Mouse (Mus musculus) kidney, postnatal 10 days (tissue): ENCODE measurements around the gene Dynlt1b.
"Not testable (repeated sequence)": the region's sequence is repeated elsewhere in the genome, so short reads cannot be mapped to it uniquely, and the experiment has no call there.

Source experiments
- DNase-seq: peaks from one replicate; pipeline ENCODE4 v3.0.0; 2021; ENCODE audit warnings: mixed read lengths

The Dynlt1b gene

DNA sequence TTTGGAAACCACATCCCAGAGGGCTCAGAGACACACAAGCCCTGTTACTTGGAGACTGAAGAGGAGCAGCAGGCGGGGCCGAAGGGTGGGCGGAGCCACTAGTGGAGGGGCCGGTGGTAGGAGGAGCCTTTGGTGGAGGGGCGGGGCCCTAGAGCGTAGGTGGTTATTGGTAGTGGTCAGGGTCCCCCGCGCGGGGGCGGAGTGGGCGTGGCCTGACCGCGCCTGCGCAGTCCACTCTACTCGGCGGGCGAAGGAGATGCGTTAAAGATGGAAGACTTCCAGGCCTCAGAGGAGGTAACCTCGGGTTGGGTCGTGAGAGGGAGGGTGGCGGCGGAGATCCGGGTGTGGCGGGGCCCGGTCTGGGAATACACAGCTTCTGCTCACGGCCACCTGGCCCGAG lies at the start of gene Dynlt1b:
Gene Dynlt1b (plus strand): TSS at position 168 of the 400 bp plus-strand sequence.
- peak; percentile 100 for DNase-seq

- DNase-seq = not testable (repeated sequence)
Observed at GRCm38 (mm10) chr17:6380182-6380841, 49.6 kb upstream of the Dynlt1b start.

- not testable (repeated sequence) for DNase-seq
Observed at GRCm38 (mm10) chr17:6381071-6381682, 48.7 kb upstream of the Dynlt1b start.

- not testable (repeated sequence) for DNase-seq
Observed at GRCm38 (mm10) chr17:6386927-6387326, 43.0 kb upstream of the Dynlt1b start.

- DNase-seq = not testable (repeated sequence)
Observed at GRCm38 (mm10) chr17:6387380-6387911, 42.5 kb upstream of the Dynlt1b start.

GRCm38 (mm10) chr17:6389463-6389862 lies 40.4 kb upstream of the Dynlt1b start:
- DNase-seq = not testable (repeated sequence)

DNA sequence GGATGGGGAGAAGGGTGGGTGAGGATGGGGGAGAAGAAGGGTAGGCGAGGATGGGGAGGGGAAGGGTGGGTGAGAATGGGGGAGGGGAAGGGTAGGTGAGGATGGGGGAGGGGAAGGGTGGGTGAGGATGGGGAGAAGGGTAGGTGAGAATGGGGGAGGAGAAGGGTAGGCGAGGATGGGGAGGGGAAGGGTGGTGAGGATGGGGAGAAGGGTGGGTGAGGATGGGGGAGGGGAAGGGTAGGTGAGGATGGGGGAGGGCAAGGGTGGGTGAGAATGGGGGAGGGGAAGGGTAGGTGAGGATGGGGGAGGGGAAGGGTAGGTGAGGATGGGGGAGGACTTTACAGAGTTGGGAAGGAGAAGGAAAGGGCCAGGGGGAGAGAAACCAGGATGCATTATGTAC lies 39.2 kb upstream of the Dynlt1b start:
- not testable (repeated sequence) for DNase-seq

DNA sequence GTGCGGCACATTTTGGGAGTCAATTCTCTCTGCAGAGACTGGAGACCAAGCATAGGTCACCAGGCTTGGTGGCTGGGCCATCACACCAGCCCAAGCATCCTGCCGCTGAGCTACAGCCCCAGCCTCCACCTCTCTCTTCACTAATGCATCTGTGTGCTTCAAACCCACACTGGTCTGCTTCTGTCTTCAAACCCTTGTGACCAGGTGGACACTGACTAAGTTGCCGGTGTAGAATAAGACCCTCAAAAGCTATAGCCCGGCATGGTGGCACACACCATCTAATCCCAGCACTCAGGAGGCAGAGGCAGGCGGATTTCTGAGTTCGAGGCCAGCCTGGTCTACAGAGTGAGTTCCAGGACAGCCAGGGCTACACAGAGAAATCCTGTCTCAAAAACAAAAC lies 38.2 kb upstream of the Dynlt1b start:
- not testable (repeated sequence) for DNase-seq

DNA sequence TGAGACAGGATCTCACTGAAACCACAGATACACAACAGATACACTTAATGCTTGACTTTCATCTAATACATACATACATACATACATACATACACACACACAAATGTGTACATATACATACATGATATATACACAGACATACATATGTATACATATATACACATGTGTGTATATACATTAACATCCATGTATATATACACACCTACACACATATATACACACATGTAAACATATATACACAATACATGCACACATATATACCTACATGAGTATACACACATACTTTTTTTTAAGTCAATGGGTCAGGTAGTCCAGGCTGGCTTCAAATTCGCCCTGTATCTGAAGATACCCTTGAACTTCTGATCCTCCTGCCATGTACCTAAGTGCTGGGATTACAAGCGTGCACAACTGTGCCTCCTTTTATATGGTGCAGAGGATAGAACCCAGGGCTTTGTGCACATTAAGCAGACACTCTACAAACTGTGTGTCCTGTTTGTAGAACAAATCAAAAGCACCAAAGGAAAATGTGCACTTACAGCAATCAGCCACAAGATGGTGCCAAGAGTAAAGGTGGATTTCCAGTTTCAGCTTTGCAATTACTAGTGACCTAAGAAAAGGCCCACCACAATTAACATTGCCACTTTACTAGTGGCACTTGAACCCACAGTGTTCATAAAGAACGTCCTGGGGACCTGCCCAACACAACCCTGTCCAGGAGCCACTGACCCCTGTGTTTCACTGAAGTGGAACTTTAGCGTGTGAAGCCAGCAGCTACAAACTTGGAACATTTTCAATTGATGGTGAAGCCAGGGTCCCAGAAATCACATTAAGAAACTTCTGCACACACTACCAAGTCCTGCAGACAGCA lies 37.2 kb upstream of the Dynlt1b start:
- not testable (repeated sequence) for DNase-seq

- not testable (repeated sequence) for DNase-seq
Observed at GRCm38 (mm10) chr17:6398079-6398478, 31.8 kb upstream of the Dynlt1b start.

- DNase-seq = not testable (repeated sequence)
Observed at GRCm38 (mm10) chr17:6398816-6399215, 31.1 kb upstream of the Dynlt1b start.

- peak; percentile 14 for DNase-seq
Observed at GRCm38 (mm10) chr17:6399281-6400096, 30.4 kb upstream of the Dynlt1b start.

DNA sequence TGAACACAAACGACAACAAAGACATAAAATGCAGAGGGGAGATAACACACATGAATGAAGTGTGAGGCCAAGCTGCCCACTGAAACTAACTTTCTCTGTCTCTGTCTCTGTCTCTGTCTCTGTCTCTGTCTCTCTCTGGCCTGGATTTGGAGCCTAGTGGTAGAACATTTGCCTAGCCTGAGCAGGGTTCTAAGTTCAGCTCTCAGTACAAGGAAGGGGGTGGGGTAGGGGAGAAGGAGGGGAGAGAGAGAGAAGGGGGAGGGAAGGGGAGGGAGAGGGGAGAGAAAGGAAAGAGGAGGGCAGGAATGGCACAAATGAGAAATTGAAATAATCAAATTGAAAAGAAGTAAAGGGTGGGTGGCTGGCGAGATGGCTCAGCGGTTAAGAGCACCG lies 29.8 kb upstream of the Dynlt1b start:
- not testable (repeated sequence) for DNase-seq

DNA sequence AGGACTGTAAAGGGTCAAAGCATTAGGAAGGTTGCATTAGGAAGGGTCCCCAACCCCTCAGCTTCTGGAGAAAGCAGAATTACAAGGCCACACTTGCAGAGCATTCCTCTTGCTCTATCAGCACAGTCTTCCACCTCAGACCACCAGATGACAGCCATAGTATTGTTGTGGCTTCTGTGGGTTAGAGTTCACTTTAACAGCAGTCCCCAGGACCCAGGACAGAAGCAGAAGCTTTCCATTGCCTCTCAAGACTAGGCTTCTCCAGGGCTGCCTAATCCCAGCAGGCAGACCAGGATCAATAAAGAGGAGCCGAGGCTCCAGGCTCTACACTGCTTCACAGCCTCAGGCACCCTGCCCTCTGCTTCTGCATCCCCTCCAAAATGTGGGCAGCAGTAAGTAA lies 25.4 kb upstream of the Dynlt1b start:
- DNase-seq = not testable (repeated sequence)

DNA sequence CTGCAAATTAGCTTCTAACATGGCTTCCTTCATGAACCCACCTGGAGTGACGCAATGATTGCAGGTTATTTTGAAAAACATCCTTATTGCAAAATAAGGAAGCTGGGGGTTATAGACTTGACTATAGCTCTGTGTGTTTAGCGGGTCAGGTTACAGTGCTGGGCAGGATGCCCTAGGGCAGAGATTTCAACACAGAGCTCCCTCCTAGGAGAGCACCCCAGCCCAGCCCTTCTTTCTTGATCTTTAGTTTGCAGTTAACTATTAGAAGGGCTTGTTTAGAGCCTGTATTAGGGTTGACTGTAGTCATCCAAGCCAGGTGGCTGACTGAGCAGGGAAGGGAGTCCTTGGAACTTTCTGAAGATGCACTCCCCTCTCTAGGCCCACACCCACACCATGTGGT lies 22.9 kb upstream of the Dynlt1b start:
- peak; percentile 18 for DNase-seq

DNA sequence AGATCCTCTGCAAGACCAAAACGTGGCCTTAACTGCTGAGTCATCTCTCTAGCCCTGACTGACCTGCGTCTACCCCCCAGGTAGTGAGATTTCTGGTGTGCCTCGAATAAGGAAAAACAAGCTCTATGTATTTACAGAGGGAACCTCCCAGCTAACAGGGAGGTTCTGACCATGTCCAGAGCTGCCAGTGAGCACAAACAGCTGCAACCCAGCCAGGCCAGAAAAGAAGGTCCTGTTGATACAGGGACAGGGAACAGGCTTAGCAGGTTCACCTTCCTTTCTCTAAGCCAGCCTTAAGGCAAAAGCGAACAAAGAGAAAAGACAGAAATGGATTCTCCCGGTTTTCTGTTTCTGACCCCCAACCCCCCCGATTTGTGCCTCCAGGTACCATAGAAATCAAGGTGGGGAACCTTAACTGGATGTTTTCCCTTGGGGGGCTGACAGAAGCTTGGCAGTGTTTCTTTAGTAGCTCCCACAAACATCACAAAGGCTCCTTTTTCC lies 19.1 kb upstream of the Dynlt1b start:
- not testable (repeated sequence) for DNase-seq

DNA sequence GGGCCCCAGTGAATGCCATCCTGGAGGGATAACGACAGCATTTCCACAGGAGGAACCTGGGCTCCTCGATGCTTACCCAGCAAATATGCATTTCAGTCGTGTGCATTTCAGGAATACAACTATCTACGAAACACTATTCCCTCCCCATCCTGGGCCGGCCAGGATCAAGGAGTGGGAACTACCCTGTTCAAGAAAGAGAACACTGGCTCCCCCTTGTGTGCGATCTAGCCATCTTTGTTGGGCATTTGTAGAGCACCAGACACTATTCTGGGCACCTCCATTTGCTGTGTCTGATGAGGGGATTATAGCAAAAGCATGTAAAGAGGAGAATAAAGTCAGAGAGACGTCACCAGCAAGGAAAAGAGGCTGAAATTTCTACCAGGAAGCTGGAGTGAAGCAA lies 12.8 kb upstream of the Dynlt1b start:
- not testable (repeated sequence) for DNase-seq

DNA sequence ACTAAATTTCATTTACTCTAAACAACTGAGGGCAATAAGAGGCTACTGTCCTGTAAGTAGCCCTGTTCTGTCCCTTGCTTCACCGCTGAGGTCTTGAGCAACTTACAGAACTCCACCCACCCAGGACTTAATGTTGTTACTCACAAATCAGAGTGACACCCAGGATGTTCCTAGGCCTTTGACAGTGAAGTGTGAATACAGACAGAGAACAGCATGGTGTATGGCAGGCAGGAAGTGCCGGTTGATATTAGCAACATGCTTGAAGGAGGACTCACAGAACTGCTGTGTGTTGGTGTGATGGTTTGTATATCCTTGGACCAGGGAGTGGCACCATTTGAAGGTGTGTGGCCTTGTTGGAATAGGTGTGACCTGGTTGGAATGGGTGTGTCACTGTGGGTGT lies 9.4 kb upstream of the Dynlt1b start:
- not testable (repeated sequence) for DNase-seq

GRCm38 (mm10) chr17:6421547-6422326 lies 8.2 kb upstream of the Dynlt1b start:
- DNase-seq = not testable (repeated sequence)

- not testable (repeated sequence) for DNase-seq
Observed at GRCm38 (mm10) chr17:6422370-6422769, 7.5 kb upstream of the Dynlt1b start.

DNA sequence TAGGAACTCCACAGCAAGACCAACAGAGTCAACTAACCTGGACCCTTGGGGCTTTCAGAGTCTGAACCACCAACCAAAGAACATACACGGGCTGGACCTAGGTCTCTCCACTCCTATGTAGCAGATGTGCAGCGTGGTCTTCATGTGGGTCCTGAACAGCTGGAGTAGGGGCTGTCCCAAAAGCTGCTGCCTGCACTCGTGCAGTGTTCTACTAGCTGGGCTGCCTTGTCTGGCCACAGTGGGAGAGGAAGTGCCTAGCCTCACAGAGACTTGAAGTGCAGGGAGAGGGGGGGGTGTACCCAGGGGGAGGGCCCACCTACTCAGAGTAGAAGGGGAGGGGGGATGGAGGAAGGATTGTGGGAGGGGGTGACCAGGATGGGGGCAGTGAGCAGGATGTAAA lies 7.1 kb upstream of the Dynlt1b start:
- not testable (repeated sequence) for DNase-seq
